Mouse (Mus musculus) spleen, postnatal 10 days (tissue): Measurements from ENCODE around the gene Gm34653.

Experiments
- DNase-seq, 2 experiments: peaks; one replicate each; pipeline ENCODE4 v3.0.0; 2021 to 2022; ENCODE audit warnings: low spot score in 2 of 2

The Gm34653 gene

GRCm38 (mm10) chr2:34883190-34883589, 50.4 kb downstream of the Gm34653 start:
- DNase-seq = no peak

- no peak for DNase-seq
Measured at GRCm38 (mm10) chr2:34884186-34884585, 51.4 kb downstream of the Gm34653 start.
